Mouse (Mus musculus): ENCODE measurements around the gene Kcnk4. TPM values are rescaled to one million over a fixed set of nuclear protein-coding genes. Genes with fewer than 3 reads are reported as not detected.

Gene Kcnk4
- total RNA-seq, 1 experiment from 2014 or later, result not detected

DNA sequence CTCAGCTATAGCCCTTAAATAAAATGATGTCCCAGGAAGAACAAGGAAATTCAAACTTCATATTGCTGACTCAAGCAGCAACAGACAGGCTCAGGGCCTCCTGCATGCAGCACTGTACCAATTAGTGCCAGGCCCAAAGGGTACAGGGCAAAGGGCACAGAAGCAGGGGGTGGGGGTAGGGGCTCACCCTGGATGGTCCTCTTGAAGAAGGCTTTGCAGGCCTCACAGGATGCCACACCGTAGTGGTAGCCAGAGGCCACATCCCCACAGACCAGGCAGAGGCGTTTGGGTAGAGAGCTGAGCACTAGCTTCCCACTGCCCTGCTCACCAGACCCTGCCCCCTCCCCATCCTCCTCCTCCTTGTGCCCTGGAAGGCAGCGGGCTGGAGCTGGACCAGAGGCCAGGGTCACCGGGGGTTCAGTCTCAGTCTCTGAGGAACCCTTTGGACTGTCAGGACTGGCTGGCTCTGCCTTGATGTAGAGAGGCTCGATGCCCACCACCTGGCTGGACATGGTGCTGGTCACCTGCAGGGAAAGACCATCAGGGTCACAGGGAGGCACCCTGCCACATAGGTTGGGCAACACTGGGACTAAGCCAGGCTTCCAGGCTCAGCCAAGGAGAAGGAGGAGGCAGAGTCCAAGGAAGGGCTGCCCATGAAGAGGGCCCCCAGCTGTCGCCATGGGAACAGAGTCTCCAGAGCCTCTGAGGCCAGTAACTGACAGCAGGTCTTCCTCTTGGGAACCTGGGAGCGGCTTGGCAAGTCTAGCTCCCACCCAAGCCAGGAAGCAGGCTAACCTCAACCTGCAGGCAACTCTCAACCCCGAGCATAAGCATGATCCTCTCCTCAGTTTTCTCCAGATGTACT, 14.2 kb downstream of the Kcnk4 start:
- ATAC-seq (replicated peaks; ENCODE audit: low read depth, poor library complexity, severe bottlenecking), result no peak

DNA sequence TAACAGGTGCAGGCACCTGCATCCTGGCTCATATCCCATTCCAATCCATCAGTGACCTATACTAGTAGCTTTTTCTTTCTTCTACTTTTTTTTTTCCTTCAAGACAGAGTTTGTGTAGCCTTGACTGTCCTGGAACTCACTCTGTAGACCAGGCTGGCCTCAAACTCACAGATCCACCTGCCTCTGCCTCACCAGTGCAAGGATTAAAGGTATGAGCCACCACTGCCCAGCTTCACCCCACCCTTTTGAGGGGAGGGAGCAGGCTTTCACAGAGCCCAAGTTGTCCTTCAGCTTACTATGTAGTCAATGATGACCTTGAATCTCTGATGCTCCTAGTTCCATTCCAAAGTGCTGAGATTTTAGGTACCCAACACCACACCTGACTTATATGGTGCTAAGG, 14.9 kb downstream of the Kcnk4 start:
- ATAC-seq (replicated peaks; ENCODE audit: low read depth, poor library complexity, severe bottlenecking), result no peak

GRCm38 (mm10) chr19:6918321-6918720, 16.0 kb downstream of the Kcnk4 start:
- no peak for ATAC-seq (replicated peaks; ENCODE audit: low read depth, poor library complexity, severe bottlenecking)

DNA sequence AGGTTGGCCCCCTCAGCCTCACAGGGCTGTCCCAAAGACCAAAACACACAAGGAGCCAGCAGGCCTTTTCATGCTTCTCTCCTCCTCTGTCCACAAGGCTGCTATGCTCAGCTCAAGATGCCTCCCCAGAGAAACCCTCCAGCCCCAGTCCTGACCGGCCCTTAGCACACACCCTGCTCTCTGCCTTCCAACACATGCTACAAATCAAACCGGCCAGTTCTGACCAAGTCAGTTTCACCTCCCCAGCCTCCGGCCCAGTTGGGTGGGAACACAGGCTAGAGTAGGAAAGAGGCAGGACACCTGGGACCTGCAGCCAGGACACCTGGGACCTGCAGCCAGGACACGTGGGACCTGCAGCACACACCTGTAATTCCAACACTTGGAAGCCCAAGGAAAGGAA, 17.8 kb downstream of the Kcnk4 start:
- ATAC-seq (replicated peaks; ENCODE audit: low read depth, poor library complexity, severe bottlenecking), result no peak

DNA sequence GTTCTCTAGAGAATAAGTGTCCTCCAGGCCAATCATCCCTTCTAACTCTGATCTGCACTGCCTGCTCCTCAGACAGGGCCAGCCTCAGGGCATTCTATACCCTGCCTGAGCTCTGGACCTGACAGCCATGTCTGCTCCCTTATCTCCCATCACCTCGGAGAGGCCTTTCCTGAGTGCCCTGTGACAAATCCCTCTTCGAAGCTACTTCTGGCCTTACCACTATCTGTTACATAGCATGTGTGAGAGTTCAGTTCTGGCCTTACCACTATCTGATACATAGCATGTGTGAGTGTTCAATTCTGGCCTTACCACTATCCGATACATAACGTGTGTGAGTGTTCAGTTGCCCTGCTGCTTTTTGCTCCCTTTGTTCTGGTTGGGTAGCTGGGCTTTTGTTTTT, 19.0 kb downstream of the Kcnk4 start:
- ATAC-seq (replicated peaks; ENCODE audit: low read depth, poor library complexity, severe bottlenecking), result no peak

GRCm38 (mm10) chr19:6914540-6914939, 19.8 kb downstream of the Kcnk4 start:
- no peak for ATAC-seq (replicated peaks; ENCODE audit: low read depth, poor library complexity, severe bottlenecking)

GRCm38 (mm10) chr19:6913991-6914390, 20.3 kb downstream of the Kcnk4 start:
- ATAC-seq (replicated peaks; ENCODE audit: low read depth, poor library complexity, severe bottlenecking), result no peak

DNA sequence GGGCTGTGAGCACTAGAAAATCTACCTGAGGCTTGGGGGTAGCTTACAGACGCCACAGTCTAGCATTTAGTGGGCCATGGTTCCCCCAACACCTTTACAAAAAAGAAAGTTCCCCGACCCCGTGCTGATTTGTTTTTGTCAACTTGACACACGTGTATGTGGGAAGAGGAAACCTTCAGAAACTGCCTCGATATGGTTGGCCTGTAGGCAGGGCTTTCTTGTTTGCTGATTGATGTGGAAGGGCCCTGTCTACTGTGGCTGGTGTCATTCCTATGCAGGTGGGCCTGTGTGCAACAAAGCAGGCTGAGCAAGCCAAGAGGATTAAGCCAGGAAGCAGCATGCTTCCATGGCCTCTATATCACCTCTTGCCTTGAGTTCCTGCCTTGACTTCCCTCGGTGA, 21.3 kb downstream of the Kcnk4 start:
- no peak for ATAC-seq (replicated peaks; ENCODE audit: low read depth, poor library complexity, severe bottlenecking)

GRCm38 (mm10) chr19:6912205-6912970, 21.9 kb downstream of the Kcnk4 start:
- ATAC-seq (replicated peaks; ENCODE audit: low read depth, poor library complexity, severe bottlenecking), result no peak

GRCm38 (mm10) chr19:6911101-6912074, 22.9 kb downstream of the Kcnk4 start:
- ATAC-seq (replicated peaks; ENCODE audit: low read depth, poor library complexity, severe bottlenecking), result no peak

DNA sequence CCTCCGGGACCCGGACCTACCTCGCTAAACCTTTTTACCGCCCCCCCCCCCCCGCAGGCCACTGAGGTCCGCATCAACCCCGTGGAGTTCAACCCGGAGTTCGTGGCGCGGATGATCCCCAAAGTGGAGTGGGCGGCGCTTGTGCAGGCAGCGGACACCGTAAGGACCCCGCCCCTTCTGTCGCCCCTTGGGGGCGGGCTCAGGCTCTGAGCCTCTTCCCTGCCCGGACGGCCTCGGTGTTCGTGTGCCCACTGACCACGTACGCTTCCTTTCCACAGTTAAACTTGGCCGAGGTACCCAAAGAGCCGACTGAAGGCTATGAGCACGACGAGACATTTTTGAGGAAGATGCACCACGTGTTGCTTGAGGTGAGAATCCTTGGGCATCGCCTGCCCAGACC, 24.0 kb downstream of the Kcnk4 start:
- ATAC-seq (replicated peaks; ENCODE audit: low read depth, poor library complexity, severe bottlenecking), result peak; percentile 56

GRCm38 (mm10) chr19:6909507-6910289, 24.6 kb downstream of the Kcnk4 start, which contains the start of the genes Trmt112 and Prdx5:
Trmt112 (plus strand) TSS chr19:6909698.
Prdx5 (minus strand) TSS chr19:6910106.
- ATAC-seq (replicated peaks; ENCODE audit: low read depth, poor library complexity, severe bottlenecking), result peak; percentile 79

GRCm38 (mm10) chr19:6909021-6909420, 25.3 kb downstream of the Kcnk4 start:
- ATAC-seq (replicated peaks; ENCODE audit: low read depth, poor library complexity, severe bottlenecking), result no peak

GRCm38 (mm10) chr19:6907811-6908540, 26.3 kb downstream of the Kcnk4 start:
- no peak for ATAC-seq (replicated peaks; ENCODE audit: low read depth, poor library complexity, severe bottlenecking)

- ATAC-seq (replicated peaks; ENCODE audit: low read depth, poor library complexity, severe bottlenecking), result no peak
Measured at GRCm38 (mm10) chr19:6907094-6907493, 27.2 kb downstream of the Kcnk4 start.

DNA sequence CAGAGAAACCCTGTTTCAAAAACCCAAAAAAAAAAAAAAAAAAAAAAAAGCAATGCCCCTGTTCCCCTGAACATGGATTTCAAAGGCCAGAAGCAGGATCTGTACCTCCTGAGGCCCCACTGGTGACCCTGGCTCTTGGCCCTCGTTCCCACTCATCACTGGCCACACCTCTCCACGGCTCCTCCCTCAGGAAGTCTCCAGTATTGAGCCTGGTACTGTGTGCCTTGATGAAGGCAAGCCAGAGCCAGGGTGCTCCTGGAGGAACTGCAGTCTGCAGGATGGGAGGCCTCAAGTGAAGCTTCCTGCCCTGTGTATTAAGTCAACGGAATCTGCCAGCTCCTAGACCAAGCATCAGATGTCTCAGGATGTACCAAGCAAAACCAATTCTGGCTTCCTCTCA, 28.1 kb downstream of the Kcnk4 start:
- no peak for ATAC-seq (replicated peaks; ENCODE audit: low read depth, poor library complexity, severe bottlenecking)

DNA sequence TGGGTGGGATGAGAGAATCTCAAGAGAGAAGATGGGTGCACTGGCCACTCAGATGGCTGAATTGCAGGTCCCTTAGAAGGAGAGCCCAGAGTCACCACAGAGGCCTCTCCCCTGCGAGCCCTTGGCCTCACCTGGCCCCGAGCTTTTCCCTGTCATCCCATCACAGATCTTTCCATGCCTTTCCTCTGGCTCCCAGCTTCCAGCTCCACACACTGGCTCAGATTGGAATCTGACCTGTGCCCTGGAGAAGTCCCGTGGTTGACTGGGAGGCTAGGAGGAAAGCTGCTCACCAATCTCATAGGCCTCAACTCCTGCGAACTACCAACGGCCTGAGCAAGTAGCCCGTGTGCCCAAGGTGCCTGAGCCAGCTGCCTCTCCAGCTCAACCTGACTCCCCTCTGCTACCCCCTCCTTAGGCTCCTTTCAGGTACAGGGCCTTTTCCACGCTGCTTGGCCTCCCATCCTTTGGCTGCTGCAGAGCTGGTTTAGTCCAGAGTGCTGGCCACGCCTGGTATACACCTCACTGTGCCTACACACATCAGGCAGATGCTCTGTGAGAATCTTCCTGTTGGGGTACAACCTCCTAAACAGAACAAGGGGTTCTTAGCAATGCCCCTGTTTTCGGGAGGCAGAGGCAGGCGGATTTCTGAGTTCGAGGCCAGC, 28.7 kb downstream of the Kcnk4 start:
- ATAC-seq (replicated peaks; ENCODE audit: low read depth, poor library complexity, severe bottlenecking), result no peak

GRCm38 (mm10) chr19:6904846-6905245, 29.5 kb downstream of the Kcnk4 start:
- ATAC-seq (replicated peaks; ENCODE audit: low read depth, poor library complexity, severe bottlenecking), result no peak
